Mouse (Mus musculus) ES-E14 (cell line): ENCODE measurements around the gene Treh.

Source experiments
- CHD2 ChIP-seq: IDR thresholded peaks from 2 replicates; pipeline ENCODE4 v1.6.1; 2014; ENCODE audit warnings: mild to moderate bottlenecking, low read depth, low read length, inconsistent platforms
- HCFC1 ChIP-seq: IDR thresholded peaks from 2 replicates; pipeline ENCODE4 v1.6.1; 2012; ENCODE audit warnings: low read length, inconsistent platforms, borderline replicate concordance; ENCODE audit not compliant: insufficient read depth
- MAFK ChIP-seq: IDR thresholded peaks from 2 replicates; pipeline ENCODE4 v1.6.1; 2014; ENCODE audit warnings: mild to moderate bottlenecking, low read depth, low read length, inconsistent platforms; ENCODE audit not compliant: insufficient read depth

DNA sequence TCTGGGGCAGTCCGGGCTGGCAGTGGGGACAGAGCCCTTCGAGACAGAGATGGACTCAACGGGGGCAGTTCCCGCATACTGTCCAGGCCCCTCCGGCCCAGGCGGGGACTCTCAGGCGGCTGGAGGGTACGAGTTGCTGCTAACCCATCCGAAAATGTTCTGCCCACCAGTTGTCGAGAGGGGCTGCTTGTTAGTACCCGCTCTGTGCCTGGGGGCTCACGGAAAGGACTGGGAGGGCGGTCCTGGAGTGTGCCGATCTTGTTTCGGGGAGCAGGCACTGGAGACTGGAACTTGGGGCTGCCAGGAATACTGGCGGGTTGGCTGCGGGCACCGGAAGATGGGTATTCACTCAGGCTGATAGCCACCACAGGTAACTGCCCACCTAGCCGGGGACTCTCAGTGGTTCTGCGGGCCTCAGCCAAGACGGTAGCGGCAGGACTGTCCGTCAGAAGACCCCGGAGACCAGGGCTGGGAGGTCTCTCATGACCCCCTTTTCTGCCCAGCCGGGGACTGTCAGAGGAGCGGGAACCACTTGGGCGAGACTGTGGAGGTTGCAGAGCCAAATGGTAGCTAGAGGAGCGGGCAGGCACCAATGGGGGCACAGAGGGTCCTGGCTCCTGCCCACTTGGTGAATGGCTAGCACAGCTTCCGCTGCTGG lies 42.8 kb downstream of the Treh start:
- TF ChIP-seq CHD2: no peak
- no peak for TF ChIP-seq MAFK
- no peak for TF ChIP-seq HCFC1
